Mouse (Mus musculus): ENCODE measurements around the gene Dhx35. TPM values are rescaled to one million over a fixed set of nuclear protein-coding genes. Genes with fewer than 3 reads are reported as not detected.

The Dhx35 gene
- polyA plus RNA-seq (2012; rRNA removed) = 11.9 and 16.8 TPM in 2 replicates

DNA sequence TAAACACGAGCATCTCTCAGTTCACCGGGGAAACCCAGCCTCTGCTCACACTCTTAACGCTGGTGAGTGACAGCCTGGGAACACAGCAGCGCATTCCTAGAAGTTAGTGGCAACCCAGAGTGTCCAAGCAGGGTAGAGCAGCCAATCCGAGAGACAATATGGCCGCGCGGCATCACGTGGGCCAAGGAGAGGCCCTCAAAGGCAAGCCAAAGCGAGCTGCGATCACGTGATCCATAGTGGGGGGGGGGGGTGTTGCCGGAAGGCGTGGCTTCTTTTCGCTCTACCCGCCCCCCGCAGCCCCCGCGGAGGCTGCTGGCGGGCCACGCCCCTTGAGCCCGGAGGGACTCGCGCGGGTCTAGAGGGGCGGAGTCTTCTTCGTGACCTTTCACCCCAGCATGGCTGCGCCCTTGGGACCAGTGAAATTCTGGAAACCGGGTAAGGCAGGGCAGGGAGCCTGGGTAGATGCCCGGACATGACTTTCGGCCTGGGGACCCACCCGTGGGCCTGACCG lies at the start of gene Dhx35:
Dhx35 (plus strand) TSS at position 314 of the 511 bp plus-strand sequence.
- TF ChIP-seq POLR2A (IDR thresholded peaks at IDR 0.05; ENCODE audit: borderline replicate concordance, extremely low read depth, low read depth, low read length) (peak; percentile 75; the same call in 1 of the 2 replicates), CTCF (IDR thresholded peaks at IDR 0.05; ENCODE audit: insufficient read depth, low read length) (no peak)
- peak within 1 kb of the TSS; percentile 82 for H3K4me3 ChIP-seq (replicated peaks; ENCODE audit: extremely low read depth, low read depth, low read length)
- H3K4me1 ChIP-seq (ENCODE audit: control insufficient read depth, insufficient read depth, low read length) = no peaks in the 10 kb centered on the region; the same call in 1 of the 2 replicates
- peak; percentile 88 for DNase-seq
- under 1% methylated on average over 31 of the region's 33 CpGs for WGBS

DNA sequence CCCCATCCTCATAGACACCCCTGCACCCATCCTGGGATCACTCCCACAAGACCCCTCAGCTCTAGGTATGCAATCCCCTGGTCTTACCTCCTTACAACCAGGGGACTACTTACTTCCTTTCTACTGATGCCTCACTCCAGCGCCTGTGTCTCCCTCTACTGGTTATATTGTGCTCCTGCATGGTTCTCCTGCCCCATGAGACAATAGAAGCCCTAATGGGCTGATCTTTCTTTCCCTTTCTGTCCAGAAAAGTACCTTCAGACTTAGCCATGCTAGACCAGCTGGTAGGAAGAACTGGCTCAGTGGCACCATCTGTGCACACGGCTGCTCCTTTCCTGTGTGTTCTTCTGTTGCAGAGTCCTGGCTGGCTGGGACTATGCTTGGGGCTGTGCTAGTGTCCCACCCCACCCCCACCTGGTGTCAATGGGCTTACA lies 49.5 kb upstream of the Dhx35 start:
- H3K4me3 ChIP-seq (replicated peaks; ENCODE audit: extremely low read depth, low read depth, low read length) = no peak overlapping the region
- TF ChIP-seq CTCF (IDR thresholded peaks at IDR 0.05; ENCODE audit: insufficient read depth, low read length) (peak; percentile 42; the same call in 1 of the 2 replicates), POLR2A (IDR thresholded peaks at IDR 0.05; ENCODE audit: borderline replicate concordance, extremely low read depth, low read depth, low read length) (no peak)
- 16% methylated on average over 2 of the region's 2 CpGs for WGBS
- H3K4me1 ChIP-seq (ENCODE audit: control insufficient read depth, insufficient read depth, low read length) = peaks cover 5% of the 10 kb centered on the region
- no peak for DNase-seq

DNA sequence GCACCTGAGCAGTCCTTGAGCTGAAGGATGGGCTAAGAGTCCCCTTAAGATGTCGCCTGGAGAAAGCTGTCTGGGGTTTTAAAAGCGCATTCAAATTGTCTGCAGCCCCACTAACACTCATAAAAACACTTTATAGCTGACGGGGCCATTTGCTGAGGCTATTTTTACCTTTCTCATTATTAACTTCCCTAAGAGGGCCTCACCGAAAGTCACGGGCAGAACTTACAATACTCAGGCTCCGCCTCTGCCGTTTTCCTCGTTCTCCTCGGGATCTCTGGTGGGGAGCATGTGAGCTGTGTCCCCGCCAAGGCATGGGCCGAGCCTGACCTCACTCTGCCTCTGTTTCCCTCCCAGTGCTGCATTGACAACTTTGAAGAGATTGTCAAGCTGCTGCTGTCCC lies 48.4 kb upstream of the Dhx35 start:
- Histone ChIP-seq H3K4me1 (ENCODE audit: control insufficient read depth, insufficient read depth, low read length) (peaks cover 5% of the 10 kb centered on the region), H3K4me3 (replicated peaks; ENCODE audit: extremely low read depth, low read depth, low read length) (no peak overlapping the region)
- DNase-seq = no peak
- 58% methylated on average over 11 of the region's 11 CpGs for WGBS
- TF ChIP-seq CTCF (IDR thresholded peaks at IDR 0.05; ENCODE audit: insufficient read depth, low read length) (no peak), POLR2A (IDR thresholded peaks at IDR 0.05; ENCODE audit: borderline replicate concordance, extremely low read depth, low read depth, low read length) (no peak)

DNA sequence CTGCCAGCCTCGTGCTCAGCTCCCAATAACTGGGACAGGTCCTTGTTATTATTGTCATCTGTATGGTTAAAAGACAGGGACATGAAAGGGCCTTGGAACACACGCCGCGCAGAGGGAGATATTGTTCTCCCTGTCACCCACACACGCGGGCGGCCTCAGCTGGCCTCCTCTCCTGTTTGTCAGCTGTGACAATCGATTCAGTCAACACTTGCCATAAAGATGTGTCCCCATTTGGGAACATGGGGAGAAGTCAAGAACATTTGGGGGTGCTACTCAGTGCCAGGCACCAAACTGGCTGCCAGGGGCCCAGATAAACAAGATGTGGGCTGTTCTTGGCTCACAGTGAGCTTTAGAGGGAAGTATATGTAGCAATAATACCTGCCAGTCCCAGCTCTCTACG lies 45.2 kb upstream of the Dhx35 start:
- Histone ChIP-seq H3K4me1 (ENCODE audit: control insufficient read depth, insufficient read depth, low read length) (peaks cover 5% of the 10 kb centered on the region), H3K4me3 (replicated peaks; ENCODE audit: extremely low read depth, low read depth, low read length) (no peak overlapping the region)
- TF ChIP-seq CTCF (IDR thresholded peaks at IDR 0.05; ENCODE audit: insufficient read depth, low read length) (no peak), POLR2A (IDR thresholded peaks at IDR 0.05; ENCODE audit: borderline replicate concordance, extremely low read depth, low read depth, low read length) (no peak)
- no peak for DNase-seq
- WGBS = 89% methylated on average over 9 of the region's 9 CpGs

- Histone ChIP-seq H3K4me1 (ENCODE audit: control insufficient read depth, insufficient read depth, low read length) (no peaks in the 10 kb centered on the region), H3K4me3 (replicated peaks; ENCODE audit: extremely low read depth, low read depth, low read length) (no peak overlapping the region)
- DNase-seq = no peak
- no peak for TF ChIP-seq CTCF (IDR thresholded peaks at IDR 0.05; ENCODE audit: insufficient read depth, low read length)
- no peak for TF ChIP-seq POLR2A (IDR thresholded peaks at IDR 0.05; ENCODE audit: borderline replicate concordance, extremely low read depth, low read depth, low read length)
- WGBS = 76% methylated on average over 2 of the region's 2 CpGs
Observed at GRCm38 (mm10) chr2:158760231-158760630, 34.4 kb upstream of the Dhx35 start.

- WGBS = 78% methylated on average over 5 of the region's 5 CpGs
- Histone ChIP-seq H3K4me1 (ENCODE audit: control insufficient read depth, insufficient read depth, low read length) (no peaks in the 10 kb centered on the region), H3K4me3 (replicated peaks; ENCODE audit: extremely low read depth, low read depth, low read length) (no peak overlapping the region)
- DNase-seq = no peak
- TF ChIP-seq CTCF (IDR thresholded peaks at IDR 0.05; ENCODE audit: insufficient read depth, low read length) (no peak), POLR2A (IDR thresholded peaks at IDR 0.05; ENCODE audit: borderline replicate concordance, extremely low read depth, low read depth, low read length) (no peak)
Observed at GRCm38 (mm10) chr2:158762339-158762738, 32.3 kb upstream of the Dhx35 start.

DNA sequence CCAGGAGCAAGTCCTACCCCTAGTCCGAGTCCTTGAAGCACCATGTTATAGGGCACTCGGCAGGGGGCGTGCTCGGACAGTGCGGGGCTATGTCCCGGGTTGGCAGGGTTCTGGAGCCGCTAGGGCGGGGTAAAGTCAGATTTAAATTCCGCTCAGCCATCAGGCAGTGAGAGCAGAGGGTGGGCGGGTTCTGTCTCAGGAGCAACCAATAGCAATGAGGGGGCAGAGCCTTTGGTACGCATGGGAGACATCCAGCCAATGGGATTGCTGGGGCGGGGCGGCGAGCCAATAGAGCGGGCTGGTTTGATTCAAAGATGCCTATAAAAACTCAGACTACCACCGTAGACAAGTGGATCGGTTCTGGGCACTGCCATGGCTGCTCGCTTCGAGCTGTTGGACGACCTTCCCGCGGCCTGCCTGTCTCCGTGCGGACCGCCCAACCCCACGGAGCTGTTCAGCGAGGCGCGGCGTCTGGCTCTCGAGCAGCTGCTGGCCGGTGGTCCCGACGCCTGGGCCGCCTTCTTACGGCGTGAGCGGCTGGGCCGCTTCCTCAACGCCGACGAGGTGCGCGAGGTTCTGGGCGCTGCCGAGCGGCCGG lies 26.8 kb upstream of the Dhx35 start, which contains the start of gene Fam83d:
Fam83d (plus strand) TSS at position 352 of the 598 bp plus-strand sequence.
- H3K4me1 ChIP-seq (ENCODE audit: control insufficient read depth, insufficient read depth, low read length) = peaks cover 9% of the 10 kb centered on the region
- peak within 1 kb of the TSS; percentile 58 for H3K4me3 ChIP-seq (replicated peaks; ENCODE audit: extremely low read depth, low read depth, low read length)
- peak; percentile 64 for TF ChIP-seq CTCF (IDR thresholded peaks at IDR 0.05; ENCODE audit: insufficient read depth, low read length)
- TF ChIP-seq POLR2A (IDR thresholded peaks at IDR 0.05; ENCODE audit: borderline replicate concordance, extremely low read depth, low read depth, low read length) = peak; percentile 46; the same call in 1 of the 2 replicates
- under 1% methylated on average over 48 of the region's 48 CpGs for WGBS
- peak; percentile 90 for DNase-seq

- Histone ChIP-seq H3K4me3 (replicated peaks; ENCODE audit: extremely low read depth, low read depth, low read length) (peak overlapping the region; percentile 58), H3K4me1 (ENCODE audit: control insufficient read depth, insufficient read depth, low read length) (peaks cover 9% of the 10 kb centered on the region)
- DNase-seq = no peak
- under 1% methylated on average over 37 of the region's 37 CpGs for WGBS
- TF ChIP-seq CTCF (IDR thresholded peaks at IDR 0.05; ENCODE audit: insufficient read depth, low read length) (no peak), POLR2A (IDR thresholded peaks at IDR 0.05; ENCODE audit: borderline replicate concordance, extremely low read depth, low read depth, low read length) (no peak)
Observed at GRCm38 (mm10) chr2:158768350-158768749, 26.3 kb upstream of the Dhx35 start.

- Histone ChIP-seq H3K4me3 (replicated peaks; ENCODE audit: extremely low read depth, low read depth, low read length) (no peak overlapping the region), H3K4me1 (ENCODE audit: control insufficient read depth, insufficient read depth, low read length) (peaks cover 9% of the 10 kb centered on the region)
- WGBS = 3% methylated on average over 5 of the region's 5 CpGs
- no peak for TF ChIP-seq CTCF (IDR thresholded peaks at IDR 0.05; ENCODE audit: insufficient read depth, low read length)
- no peak for TF ChIP-seq POLR2A (IDR thresholded peaks at IDR 0.05; ENCODE audit: borderline replicate concordance, extremely low read depth, low read depth, low read length)
- no peak for DNase-seq
Observed at GRCm38 (mm10) chr2:158768771-158769170, 25.8 kb upstream of the Dhx35 start.

Measured in lung, adult 2 months (tissue).